Comparison of ENCODE assay signal across 9 mouse cellular contexts in genomic region chr7:12835779-12836178, GRCm38 (mm10). TPM values are rescaled to one million over a fixed set of nuclear protein-coding genes. Genes with fewer than 3 reads are reported as not detected.
DNase-seq lines count a peak whose midpoint lies in the region; ATAC-seq and TF ChIP-seq lines count a peak whose summit lies in the region.
"Had no signal": no experiment of that assay in that cellular context is flagged by ENCODE, and none has a peak within 500 bp of the region (broad histone marks: within the 10 kb centered on the region; RNA-seq: fewer than 3 reads in every experiment).

No protein-coding gene starts in this region.

- ATAC-seq in heart, embryonic 16.5 days (replicated peaks; ENCODE audit: extremely low read depth, insufficient read depth, low FRiP score) = no peak
- ATAC-seq in hindbrain, embryonic 14.5 days (ENCODE audit: low FRiP score) = no peak
- no peak for ATAC-seq in midbrain, embryonic 12.5 days (ENCODE audit: low FRiP score, low read depth)

- intact Hi-C loops in heart, postnatal 10 days (cut with DNase I) = loop anchor here (2.0 to 5.0 kb wide), 3 partner anchors 17 to 343 kb away; partner anchors contain the start of genes Zfp128 and Zfp329

- peaks cover 44% of the 10 kb centered on the region for H3K36me3 ChIP-seq in heart, embryonic 16.5 days (ENCODE audit: control insufficient read depth, insufficient read depth)
- peaks cover 46% of the 10 kb centered on the region for H3K36me3 ChIP-seq in hindbrain, embryonic 14.5 days (replicated peaks; ENCODE audit: control insufficient read depth, insufficient read depth)
- peaks cover 47% of the 10 kb centered on the region for H3K36me3 ChIP-seq in midbrain, embryonic 12.5 days

- no peak for TF ChIP-seq CTCF in bone marrow, adult 2 months (IDR thresholded peaks at IDR 0.05; ENCODE audit: control insufficient read depth, insufficient read depth, low read length)

- no peak for TF ChIP-seq POLR2A in bone marrow, adult 2 months (IDR thresholded peaks at IDR 0.05; ENCODE audit: borderline replicate concordance, control insufficient read depth, low read depth, low read length)

- H3K4me1 ChIP-seq in heart, embryonic 16.5 days (ENCODE audit: control insufficient read depth, insufficient read depth, low read length) = peaks cover 3% of the 10 kb centered on the region; the same call in 1 of the 2 replicates
- no peaks in the 10 kb centered on the region for H3K4me1 ChIP-seq in bone marrow, adult 2 months (ENCODE audit: control insufficient read depth, insufficient read depth, low read length)
- H3K4me1 ChIP-seq in hindbrain, embryonic 14.5 days (replicated peaks; ENCODE audit: control insufficient read depth, insufficient read depth, low read length) = no peaks in the 10 kb centered on the region
- no peaks in the 10 kb centered on the region for H3K4me1 ChIP-seq in midbrain, embryonic 12.5 days

- no peak overlapping the region for H3K9ac ChIP-seq in heart, embryonic 16.5 days (ENCODE audit: low read length)
- H3K9ac ChIP-seq in hindbrain, embryonic 14.5 days = no peak overlapping the region
- no peak overlapping the region for H3K9ac ChIP-seq in midbrain, embryonic 12.5 days (replicated peaks)

- H3K4me2 ChIP-seq in heart, embryonic 16.5 days (ENCODE audit: low read depth, low read length) = peak overlapping the region; percentile 59
- H3K4me2 ChIP-seq in hindbrain, embryonic 14.5 days (replicated peaks) = peak overlapping the region; percentile 62
- peak overlapping the region; percentile 54 for H3K4me2 ChIP-seq in midbrain, embryonic 12.5 days (replicated peaks)

- H3K27ac ChIP-seq in heart, embryonic 16.5 days (ENCODE audit: low read length) = no peak overlapping the region
- no peak overlapping the region for H3K27ac ChIP-seq in bone marrow, adult 2 months (ENCODE audit: control insufficient read depth, insufficient read depth, low read depth, low read length, poor library complexity)
- H3K27ac ChIP-seq in hindbrain, embryonic 14.5 days = no peak overlapping the region
- H3K27ac ChIP-seq in midbrain, embryonic 12.5 days (replicated peaks) = no peak overlapping the region

- no peaks in the 10 kb centered on the region for H3K27me3 ChIP-seq in heart, embryonic 16.5 days (ENCODE audit: control insufficient read depth, insufficient read depth, low read length)
- no peaks in the 10 kb centered on the region for H3K27me3 ChIP-seq in hindbrain, embryonic 14.5 days (ENCODE audit: control insufficient read depth, insufficient read depth, low read length)
- H3K27me3 ChIP-seq in midbrain, embryonic 12.5 days = 0 out of 2 replicates have a peak, but pooled peaks cover 4% of the 10 kb centered on the region

- no peak for DNase-seq in heart, postnatal 10 days
- no peak for DNase-seq in hindbrain, embryonic 14.5 days (ENCODE audit: low spot score)
- DNase-seq in layer of hippocampus, postnatal 14 days (ENCODE audit: low spot score in 2 of 2) = no peak
- DNase-seq in adrenal gland, adult 8-10 months = no peak
- no peak for DNase-seq in adrenal gland, postnatal 4 days (ENCODE audit: low spot score in 2 of 2)
- DNase-seq: layer of hippocampus, postnatal 36 days had no signal

- WGBS in heart, embryonic 16.5 days = 86% methylated on average over 4 of the region's 4 CpGs
- WGBS in bone marrow, adult 2 months = 89% methylated on average over 4 of the region's 4 CpGs
- 96% methylated on average over 4 of the region's 4 CpGs for WGBS in hindbrain, embryonic 14.5 days
- WGBS in midbrain, embryonic 12.5 days = over 99% methylated on average over 4 of the region's 4 CpGs

- peak overlapping the region; percentile 87 for H3K4me3 ChIP-seq in heart, embryonic 16.5 days (ENCODE audit: low read length)
- peak overlapping the region; percentile 29 for H3K4me3 ChIP-seq in bone marrow, adult 2 months (replicated peaks; ENCODE audit: control insufficient read depth, low read depth, low read length)
- peak overlapping the region; percentile 49 for H3K4me3 ChIP-seq in hindbrain, embryonic 14.5 days (replicated peaks; ENCODE audit: low read length)
- H3K4me3 ChIP-seq in midbrain, embryonic 12.5 days = peak overlapping the region; percentile 55

- H3K9me3 ChIP-seq in heart, embryonic 16.5 days (replicated peaks; ENCODE audit: control insufficient read depth, low read length) = peaks cover 41% of the 10 kb centered on the region
- H3K9me3 ChIP-seq in hindbrain, embryonic 14.5 days (ENCODE audit: control insufficient read depth, low read length) = peaks cover 51% of the 10 kb centered on the region
- peaks cover 41% of the 10 kb centered on the region for H3K9me3 ChIP-seq in midbrain, embryonic 12.5 days

RNA-seq across cellular contexts. Expression of gene Zfp110, which starts 1.2 kb away (rescaled TPM):
- 23.9 and 26.5 TPM in 2 replicates for polyA plus RNA-seq in heart, embryonic 16.5 days (2015; fragmentation: Nextera tagmentation; extraction: Ambion mirVana)
- 10 to 100 TPM; 17.4 to 20.9 TPM for total RNA-seq in heart, postnatal 10 days (2021)
- 14.6 and 24.9 TPM in 2 replicates for polyA plus RNA-seq in bone marrow, adult 2 months (2011; ENCODE audit: insufficient read depth, insufficient read length, low replicate concordance, missing spikeins)
- polyA plus RNA-seq in hindbrain, embryonic 14.5 days (2014; fragmentation: Nextera tagmentation; extraction: Ambion mirVana) = 26.9 and 27.7 TPM in 2 replicates
- polyA plus RNA-seq in midbrain, embryonic 12.5 days (2016; fragmentation: Nextera tagmentation; extraction: Ambion mirVana) = 32.3 and 34.5 TPM in 2 replicates
- 10 to 100 TPM; 16.1 to 16.8 TPM for total RNA-seq in layer of hippocampus, postnatal 14 days (2021)
- total RNA-seq in adrenal gland, adult 8-10 months (2022) = 10 to 100 TPM; 23.0 to 30.1 (median 25.8) TPM
- total RNA-seq in adrenal gland, postnatal 4 days (2021) = 10 to 100 TPM; 34.2 to 35.4 TPM

RNA-seq across cellular contexts. Expression of gene Zfp329, which starts 17.1 kb away (rescaled TPM):
- polyA plus RNA-seq in heart, embryonic 16.5 days (2015; fragmentation: Nextera tagmentation; extraction: Ambion mirVana) = 8.9 and 11.2 TPM in 2 replicates
- 1 to 10 TPM; 7.5 to 9.2 TPM for total RNA-seq in heart, postnatal 10 days (2021)
- polyA plus RNA-seq in bone marrow, adult 2 months (2011; ENCODE audit: insufficient read depth, insufficient read length, low replicate concordance, missing spikeins) = 3.4 and 11.5 TPM in 2 replicates
- polyA plus RNA-seq in hindbrain, embryonic 14.5 days (2014; fragmentation: Nextera tagmentation; extraction: Ambion mirVana) = 30.8 and 31.5 TPM in 2 replicates
- polyA plus RNA-seq in midbrain, embryonic 12.5 days (2016; fragmentation: Nextera tagmentation; extraction: Ambion mirVana) = 27.1 and 31.6 TPM in 2 replicates
- total RNA-seq in layer of hippocampus, postnatal 14 days (2021) = 10 to 100 TPM; 19.5 to 20.2 TPM
- total RNA-seq in adrenal gland, adult 8-10 months (2022) = 10 to 100 TPM; 10.8 to 15.6 (median 13.4) TPM
- 10 to 100 TPM; 16.0 to 16.4 TPM for total RNA-seq in adrenal gland, postnatal 4 days (2021)

RNA-seq across cellular contexts. Expression of gene Zscan18, which starts 32.3 kb away (rescaled TPM):
- polyA plus RNA-seq in heart, embryonic 16.5 days (2015; fragmentation: Nextera tagmentation; extraction: Ambion mirVana) = 4.4 and 5.9 TPM in 2 replicates
- 1 to 10 TPM; 2.0 to 2.8 TPM for total RNA-seq in heart, postnatal 10 days (2021)
- polyA plus RNA-seq in bone marrow, adult 2 months (2011; ENCODE audit: insufficient read depth, insufficient read length, low replicate concordance, missing spikeins) = 0.27 and 1.2 TPM in 2 replicates
- 27.7 and 31.0 TPM in 2 replicates for polyA plus RNA-seq in hindbrain, embryonic 14.5 days (2014; fragmentation: Nextera tagmentation; extraction: Ambion mirVana)
- polyA plus RNA-seq in midbrain, embryonic 12.5 days (2016; fragmentation: Nextera tagmentation; extraction: Ambion mirVana) = 17.5 and 17.6 TPM in 2 replicates
- 10 to 100 TPM; 16.8 to 21.9 TPM for total RNA-seq in layer of hippocampus, postnatal 14 days (2021)
- 1 to 10 TPM; 6.0 to 7.8 (median 7.3) TPM for total RNA-seq in adrenal gland, adult 8-10 months (2022)
- 1 to 10 TPM; 8.0 to 8.2 TPM for total RNA-seq in adrenal gland, postnatal 4 days (2021)

RNA-seq across cellular contexts. Expression of gene Zfp128, which starts 45.2 kb away (rescaled TPM):
- polyA plus RNA-seq in heart, embryonic 16.5 days (2015; fragmentation: Nextera tagmentation; extraction: Ambion mirVana) = 2.7 and 3.2 TPM in 2 replicates
- total RNA-seq in heart, postnatal 10 days (2021) = 1 to 10 TPM; 3.6 to 4.8 TPM
- polyA plus RNA-seq in bone marrow, adult 2 months (2011; ENCODE audit: insufficient read depth, insufficient read length, low replicate concordance, missing spikeins) = 0.65 TPM in 1 of 2 replicates, not detected in the other
- polyA plus RNA-seq in hindbrain, embryonic 14.5 days (2014; fragmentation: Nextera tagmentation; extraction: Ambion mirVana) = 7.8 and 9.1 TPM in 2 replicates
- polyA plus RNA-seq in midbrain, embryonic 12.5 days (2016; fragmentation: Nextera tagmentation; extraction: Ambion mirVana) = 5.5 and 6.5 TPM in 2 replicates
- 1 to 10 TPM; 6.2 to 7.3 TPM for total RNA-seq in layer of hippocampus, postnatal 14 days (2021)
- total RNA-seq in adrenal gland, adult 8-10 months (2022) = 1 to 10 TPM; 3.5 to 6.3 (median 4.1) TPM
- total RNA-seq in adrenal gland, postnatal 4 days (2021) = 1 to 10 TPM; 5.3 to 5.7 TPM

Comparison
In these comparisons a context has a peak if more than half of its experiments do, and no peak if none do; other contexts are left out.
1. H3K4me3 ChIP-seq: peak in every context shown above with its lines; median percentile 87 in heart, embryonic 16.5 days; 55 in midbrain, embryonic 12.5 days; 49 in hindbrain, embryonic 14.5 days; 29 in bone marrow, adult 2 months.